Mouse (Mus musculus) ES-Bruce4 (cell line): ENCODE data around the gene Ciapin1.

Experiments
- CTCF ChIP-seq: IDR thresholded peaks from one replicate; pipeline ENCODE4 v1.8.1; 2011; ENCODE audit warnings: low read depth, low read length
- POLR2A ChIP-seq: IDR thresholded peaks from one replicate; pipeline ENCODE4 v1.8.1; 2011; ENCODE audit warnings: low read length; ENCODE audit not compliant: insufficient read depth

DNA sequence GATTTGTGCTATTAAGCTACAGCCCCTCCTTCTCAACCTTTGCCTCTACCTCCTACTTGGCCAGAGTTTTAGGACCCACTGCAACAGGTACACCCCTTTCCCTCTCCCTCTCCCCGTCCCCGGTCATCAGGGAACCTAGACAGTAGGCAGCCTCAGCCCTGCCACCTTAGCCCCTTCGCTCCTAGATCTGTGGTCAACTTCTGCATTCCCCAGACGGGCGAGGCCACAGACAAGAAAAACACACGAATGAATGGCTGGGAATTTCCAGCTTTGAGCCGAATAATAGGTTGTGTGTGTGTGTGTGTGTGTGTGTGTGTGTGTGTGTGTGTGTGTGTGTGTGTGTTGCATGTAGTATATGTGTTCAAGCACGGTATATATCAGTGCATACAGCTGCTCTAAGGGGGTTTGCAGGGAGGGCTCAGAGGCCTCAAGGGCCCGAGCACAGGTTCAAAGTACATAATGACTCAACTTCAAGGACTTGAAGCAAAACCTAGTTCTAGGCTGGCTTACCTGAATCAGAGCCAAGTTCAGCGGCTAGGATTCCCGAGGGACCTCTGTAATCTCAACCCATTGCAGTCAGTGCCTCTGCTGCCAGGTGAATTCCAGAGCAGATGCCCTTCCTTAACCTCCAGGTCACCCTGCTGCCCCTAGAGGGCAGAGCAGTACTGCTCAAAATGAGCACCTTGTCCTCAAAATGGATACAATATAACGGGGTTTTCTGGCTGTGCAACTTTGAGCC lies 52.7 kb downstream of the Ciapin1 start:
- TF ChIP-seq POLR2A (no peak), CTCF (peak; percentile 59)
